Mouse (Mus musculus) CH12.LX (cell line): Measurements from ENCODE around the gene Fam3c.

Source experiments
- BHLHE40 ChIP-seq: IDR thresholded peaks from 2 replicates; pipeline ENCODE4 v1.6.1; 2011; ENCODE audit warnings: mild to moderate bottlenecking, low read depth, low read length, improper control_type of control experiment
- CTCF ChIP-seq, 2 experiments: IDR thresholded peaks in 1 of 2; conservative IDR thresholded peaks in 1 of 2; 2 replicates each; pipeline ENCODE4 v1.5.1; 2011 to 2012; ENCODE audit warnings: low read depth in 2 of 2, low read length in 2 of 2, improper control_type of control experiment in 1 of 2, inconsistent platforms in 1 of 2, mild to moderate bottlenecking in 1 of 2, moderate library complexity in 1 of 2
- E2F4 ChIP-seq: IDR thresholded peaks from 2 replicates; pipeline ENCODE4 v1.6.1; 2011; ENCODE audit warnings: low read depth, low read length, improper control_type of control experiment; ENCODE audit not compliant: insufficient replicate concordance
- IRF4 ChIP-seq: IDR thresholded peaks from 2 replicates; pipeline ENCODE4 v1.6.1; 2014; ENCODE audit warnings: low read depth, mild to moderate bottlenecking, inconsistent platforms, low read length, improper control_type of control experiment
- KAT2A ChIP-seq: IDR thresholded peaks from 2 replicates; pipeline ENCODE4 v1.6.1; 2012; ENCODE audit warnings: low read length, improper control_type of control experiment, inconsistent platforms; ENCODE audit not compliant: insufficient replicate concordance
- NRF1 ChIP-seq: IDR thresholded peaks from 2 replicates; pipeline ENCODE4 v1.6.1; 2014; ENCODE audit warnings: low read depth, mild to moderate bottlenecking, inconsistent platforms, low read length, improper control_type of control experiment, moderate library complexity
- POLR2A ChIP-seq: IDR thresholded peaks from 2 replicates; pipeline ENCODE4 v1.6.1; 2011; ENCODE audit warnings: low read depth, mild to moderate bottlenecking, improper control_type of control experiment, low read length
- POLR2AphosphoS2 ChIP-seq: IDR thresholded peaks from 2 replicates; pipeline ENCODE4 v1.6.1; 2011; ENCODE audit warnings: low read depth, low read length, improper control_type of control experiment
- RAD21 ChIP-seq: IDR thresholded peaks from 2 replicates; pipeline ENCODE4 v1.6.1; 2011; ENCODE audit warnings: low read depth, mild to moderate bottlenecking, low read length, improper control_type of control experiment, moderate library complexity
- TCF12 ChIP-seq: IDR thresholded peaks from 2 replicates; pipeline ENCODE4 v1.6.1; 2014; ENCODE audit warnings: low read depth, mild to moderate bottlenecking, inconsistent platforms, low read length, improper control_type of control experiment
- USF2 ChIP-seq: conservative IDR thresholded peaks from 2 replicates; pipeline ENCODE4 v1.6.1; 2011; ENCODE audit warnings: low read depth, low read length, improper control_type of control experiment
- ZC3H11A ChIP-seq: IDR thresholded peaks from 2 replicates; pipeline ENCODE4 v1.6.1; 2012; ENCODE audit warnings: low read depth, mild to moderate bottlenecking, inconsistent platforms, low read length, improper control_type of control experiment

DNA sequence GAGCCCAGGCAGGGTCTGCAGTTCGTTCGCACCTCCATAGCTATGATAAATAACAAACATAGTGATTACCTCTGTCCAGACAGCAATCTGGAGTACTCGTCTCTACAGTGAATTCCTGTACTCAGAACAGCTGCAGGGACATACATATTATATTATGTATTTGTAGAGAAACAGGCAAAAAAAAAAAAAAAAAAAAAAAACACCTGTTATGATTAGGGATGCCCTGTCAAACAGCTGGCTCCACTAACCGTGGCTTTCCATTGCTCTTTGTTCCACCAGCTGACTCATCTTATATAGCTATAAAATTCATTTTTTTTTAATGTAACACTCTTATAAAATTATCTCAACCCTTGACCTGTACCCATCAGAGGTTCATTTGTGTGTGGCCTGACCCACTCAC lies 29.8 kb downstream of the Fam3c start:
- no peak for TF ChIP-seq POLR2AphosphoS2
- no peak for TF ChIP-seq POLR2A
- TF ChIP-seq CTCF (conservative IDR thresholded peaks at IDR 0.05 in 1 of 2, IDR thresholded peaks at IDR 0.05 in 1 of 2; ENCODE audit: low read depth in 2 of 2, low read length in 2 of 2), result no peak
- TF ChIP-seq IRF4, result no peak
- no peak for TF ChIP-seq NRF1
- TF ChIP-seq E2F4, result no peak
- no peak for TF ChIP-seq USF2
- TF ChIP-seq KAT2A, result no peak
- no peak for TF ChIP-seq TCF12
- no peak for TF ChIP-seq RAD21
- no peak for TF ChIP-seq BHLHE40
- TF ChIP-seq ZC3H11A, result no peak
